Mouse (Mus musculus): ENCODE results near the gene Dnm2. TPM values are rescaled to one million over a fixed set of nuclear protein-coding genes. Genes with fewer than 3 reads are reported as not detected.
"Not testable (repeated sequence)": the region's sequence is repeated elsewhere in the genome, so short reads cannot be mapped to it uniquely, and the experiment has no call there.

The Dnm2 gene
- polyA plus RNA-seq, 1 experiment from 2014 or later, result 76.1 TPM

GRCm38 (mm10) chr9:21488246-21488645 lies 63.5 kb downstream of the Dnm2 start:
- not testable (repeated sequence) for ATAC-seq

GRCm38 (mm10) chr9:21490696-21491095 lies 66.0 kb downstream of the Dnm2 start:
- no peak for ATAC-seq
- no peaks in the 10 kb centered on the region for H3K4me1 ChIP-seq (replicated peaks; ENCODE audit: control insufficient read depth, insufficient read depth, low read length)
- no peak overlapping the region for H3K4me3 ChIP-seq (replicated peaks; ENCODE audit: low read length)
- peaks cover 2% of the 10 kb centered on the region; the same call in 1 of the 2 replicates for H3K36me3 ChIP-seq (ENCODE audit: control insufficient read depth, insufficient read depth)
- no peak overlapping the region for H3K9ac ChIP-seq (replicated peaks; ENCODE audit: low read depth, low read length)
- H3K9me3 ChIP-seq (ENCODE audit: control insufficient read depth, low read length), result no peaks in the 10 kb centered on the region
- no peaks in the 10 kb centered on the region for H3K27me3 ChIP-seq (replicated peaks; ENCODE audit: control insufficient read depth, insufficient read depth, low read length)
- H3K4me2 ChIP-seq (ENCODE audit: low read length), result no peak overlapping the region
- H3K27ac ChIP-seq (ENCODE audit: low read length), result no peak overlapping the region
- WGBS, result 91% methylated on average over 9 of the region's 9 CpGs

More at GRCm38 (mm10) chr9:21488246-21488645, 63.5 kb downstream of the Dnm2 start:
- H3K27me3 ChIP-seq (replicated peaks; ENCODE audit: control insufficient read depth, insufficient read depth, low read length); H3K27ac ChIP-seq (ENCODE audit: low read length); H3K4me2 ChIP-seq (ENCODE audit: low read length); H3K36me3 ChIP-seq (ENCODE audit: control insufficient read depth, insufficient read depth); H3K9ac ChIP-seq (replicated peaks; ENCODE audit: low read depth, low read length); H3K4me3 ChIP-seq (replicated peaks; ENCODE audit: low read length); H3K4me1 ChIP-seq (replicated peaks; ENCODE audit: control insufficient read depth, insufficient read depth, low read length); H3K9me3 ChIP-seq (ENCODE audit: control insufficient read depth, low read length): not testable (repeated sequence)
- WGBS, result 97% methylated on average over 1 of the region's 2 CpGs

GRCm38 (mm10) chr9:21493907-21494306 lies 69.2 kb downstream of the Dnm2 start:
- no peak overlapping the region for H3K4me3 ChIP-seq (replicated peaks; ENCODE audit: low read length)
- H3K27ac ChIP-seq (ENCODE audit: low read length), result no peak overlapping the region
- peaks cover 2% of the 10 kb centered on the region; the same call in 1 of the 2 replicates for H3K36me3 ChIP-seq (ENCODE audit: control insufficient read depth, insufficient read depth)
- H3K4me1 ChIP-seq (replicated peaks; ENCODE audit: control insufficient read depth, insufficient read depth, low read length), result no peaks in the 10 kb centered on the region
- H3K9ac ChIP-seq (replicated peaks; ENCODE audit: low read depth, low read length), result no peak overlapping the region
- no peaks in the 10 kb centered on the region for H3K9me3 ChIP-seq (ENCODE audit: control insufficient read depth, low read length)
- H3K27me3 ChIP-seq (replicated peaks; ENCODE audit: control insufficient read depth, insufficient read depth, low read length), result no peaks in the 10 kb centered on the region
- H3K4me2 ChIP-seq (ENCODE audit: low read length), result no peak overlapping the region
- ATAC-seq, result no peak
- 66% methylated on average over 2 of the region's 2 CpGs for WGBS

- H3K9me3 ChIP-seq (ENCODE audit: control insufficient read depth, low read length), result no peaks in the 10 kb centered on the region
- WGBS, result 88% methylated on average over 9 of the region's 9 CpGs
- no peak for ATAC-seq
- peaks cover 9% of the 10 kb centered on the region for H3K36me3 ChIP-seq (ENCODE audit: control insufficient read depth, insufficient read depth)
- H3K9ac ChIP-seq (replicated peaks; ENCODE audit: low read depth, low read length), result no peak overlapping the region
- H3K4me3 ChIP-seq (replicated peaks; ENCODE audit: low read length), result no peak overlapping the region
- no peak overlapping the region for H3K27ac ChIP-seq (ENCODE audit: low read length)
- H3K4me1 ChIP-seq (replicated peaks; ENCODE audit: control insufficient read depth, insufficient read depth, low read length), result no peaks in the 10 kb centered on the region
- H3K27me3 ChIP-seq (replicated peaks; ENCODE audit: control insufficient read depth, insufficient read depth, low read length), result no peaks in the 10 kb centered on the region
- no peak overlapping the region for H3K4me2 ChIP-seq (ENCODE audit: low read length)
Measured at GRCm38 (mm10) chr9:21494726-21495125, 70.0 kb downstream of the Dnm2 start.

GRCm38 (mm10) chr9:21496308-21497049 lies 71.8 kb downstream of the Dnm2 start:
- Histone ChIP-seq H3K9me3 (ENCODE audit: control insufficient read depth, low read length) (no peaks in the 10 kb centered on the region), H3K4me1 (replicated peaks; ENCODE audit: control insufficient read depth, insufficient read depth, low read length) (no peaks in the 10 kb centered on the region), H3K4me2 (ENCODE audit: low read length) (no peak overlapping the region), H3K9ac (replicated peaks; ENCODE audit: low read depth, low read length) (no peak overlapping the region), H3K4me3 (replicated peaks; ENCODE audit: low read length) (no peak overlapping the region), H3K27me3 (replicated peaks; ENCODE audit: control insufficient read depth, insufficient read depth, low read length) (no peaks in the 10 kb centered on the region), H3K27ac (ENCODE audit: low read length) (no peak overlapping the region), H3K36me3 (ENCODE audit: control insufficient read depth, insufficient read depth) (peaks cover 10% of the 10 kb centered on the region)
- ATAC-seq, result no peak
- WGBS, result 90% methylated on average over 19 of the region's 19 CpGs

- Histone ChIP-seq H3K27ac (ENCODE audit: low read length) (0 out of 2 replicates have a peak overlapping the region, but pooled peaks have one; percentile 9), H3K4me3 (replicated peaks; ENCODE audit: low read length) (no peak overlapping the region), H3K9ac (replicated peaks; ENCODE audit: low read depth, low read length) (no peak overlapping the region), H3K27me3 (replicated peaks; ENCODE audit: control insufficient read depth, insufficient read depth, low read length) (no peaks in the 10 kb centered on the region), H3K36me3 (ENCODE audit: control insufficient read depth, insufficient read depth) (peaks cover 10% of the 10 kb centered on the region), H3K9me3 (ENCODE audit: control insufficient read depth, low read length) (no peaks in the 10 kb centered on the region), H3K4me2 (ENCODE audit: low read length) (no peak overlapping the region), H3K4me1 (replicated peaks; ENCODE audit: control insufficient read depth, insufficient read depth, low read length) (no peaks in the 10 kb centered on the region)
- ATAC-seq, result no peak
- 90% methylated on average over 16 of the region's 16 CpGs for WGBS
Measured at GRCm38 (mm10) chr9:21497050-21497542, 72.4 kb downstream of the Dnm2 start.

- H3K27ac ChIP-seq (ENCODE audit: low read length), result no peak overlapping the region
- ATAC-seq, result no peak
- no peaks in the 10 kb centered on the region for H3K4me1 ChIP-seq (replicated peaks; ENCODE audit: control insufficient read depth, insufficient read depth, low read length)
- WGBS, result 90% methylated on average over 2 of the region's 2 CpGs
- no peak overlapping the region for H3K4me3 ChIP-seq (replicated peaks; ENCODE audit: low read length)
- H3K36me3 ChIP-seq (ENCODE audit: control insufficient read depth, insufficient read depth), result peaks cover 10% of the 10 kb centered on the region
- no peak overlapping the region for H3K9ac ChIP-seq (replicated peaks; ENCODE audit: low read depth, low read length)
- no peaks in the 10 kb centered on the region for H3K27me3 ChIP-seq (replicated peaks; ENCODE audit: control insufficient read depth, insufficient read depth, low read length)
- no peaks in the 10 kb centered on the region for H3K9me3 ChIP-seq (ENCODE audit: control insufficient read depth, low read length)
- no peak overlapping the region for H3K4me2 ChIP-seq (ENCODE audit: low read length)
Measured at GRCm38 (mm10) chr9:21497664-21498063, 73.0 kb downstream of the Dnm2 start.

GRCm38 (mm10) chr9:21498284-21498902 lies 73.7 kb downstream of the Dnm2 start:
- Histone ChIP-seq H3K27me3 (replicated peaks; ENCODE audit: control insufficient read depth, insufficient read depth, low read length) (no peaks in the 10 kb centered on the region), H3K9me3 (ENCODE audit: control insufficient read depth, low read length) (no peaks in the 10 kb centered on the region), H3K4me1 (replicated peaks; ENCODE audit: control insufficient read depth, insufficient read depth, low read length) (no peaks in the 10 kb centered on the region), H3K27ac (ENCODE audit: low read length) (no peak overlapping the region), H3K4me2 (ENCODE audit: low read length) (no peak overlapping the region), H3K36me3 (ENCODE audit: control insufficient read depth, insufficient read depth) (peaks cover 10% of the 10 kb centered on the region), H3K4me3 (replicated peaks; ENCODE audit: low read length) (no peak overlapping the region), H3K9ac (replicated peaks; ENCODE audit: low read depth, low read length) (no peak overlapping the region)
- no peak for ATAC-seq
- 91% methylated on average over 12 of the region's 12 CpGs for WGBS

- Histone ChIP-seq H3K9ac (replicated peaks; ENCODE audit: low read depth, low read length) (no peak overlapping the region), H3K9me3 (ENCODE audit: control insufficient read depth, low read length) (no peaks in the 10 kb centered on the region), H3K36me3 (ENCODE audit: control insufficient read depth, insufficient read depth) (peaks cover 27% of the 10 kb centered on the region), H3K4me2 (ENCODE audit: low read length) (no peak overlapping the region), H3K27ac (ENCODE audit: low read length) (no peak overlapping the region), H3K4me1 (replicated peaks; ENCODE audit: control insufficient read depth, insufficient read depth, low read length) (no peaks in the 10 kb centered on the region), H3K27me3 (replicated peaks; ENCODE audit: control insufficient read depth, insufficient read depth, low read length) (no peaks in the 10 kb centered on the region), H3K4me3 (replicated peaks; ENCODE audit: low read length) (no peak overlapping the region)
- no peak for ATAC-seq
- WGBS, result 97% methylated on average over 8 of the region's 8 CpGs
Measured at GRCm38 (mm10) chr9:21503352-21503751, 78.6 kb downstream of the Dnm2 start.

Data from forebrain, embryonic 16.5 days (tissue).